Mouse (Mus musculus) CH12.LX (cell line): Measurements from ENCODE around the gene Alpi. TPM values are rescaled to one million over a fixed set of nuclear protein-coding genes. Genes with fewer than 3 reads are reported as not detected.

ENCODE experiments used
- DNase-seq: peaks from one replicate; pipeline ENCODE4 v3.0.0-alpha.2; 2013; ENCODE audit errors: extremely low read depth
- H3K27ac ChIP-seq: 2 replicates; pipeline ENCODE4 v1.5.1; 2012; ENCODE audit warnings: low read depth, mild to moderate bottlenecking, control low read depth, moderate library complexity; ENCODE audit not compliant: insufficient read depth
- H3K27me3 ChIP-seq: replicated peaks from 2 replicates; pipeline ENCODE3; 2012; ENCODE audit warnings: inconsistent platforms
- H3K36me3 ChIP-seq, 2 experiments: replicated peaks in 1 of 2; 2 replicates each; pipeline versions ENCODE3 to v1.6.1; 2012; ENCODE audit warnings: inconsistent platforms in 1 of 2, low read length in 1 of 2, mild to moderate bottlenecking in 1 of 2, mixed read lengths in 1 of 2, moderate library complexity in 1 of 2; ENCODE audit not compliant: control insufficient read depth in 1 of 2, insufficient read depth in 1 of 2
- H3K4me1 ChIP-seq, 2 experiments: 2 replicates each; pipeline ENCODE4 v1.6.1; 2012; ENCODE audit warnings: inconsistent platforms in 1 of 2, moderate library complexity in 1 of 2; ENCODE audit not compliant: insufficient read depth in 2 of 2, control insufficient read depth in 1 of 2
- H3K4me2 ChIP-seq: 2 replicates; pipeline ENCODE4 v1.6.1; 2012; ENCODE audit warnings: low read depth, mild to moderate bottlenecking, control low read depth; ENCODE audit not compliant: poor library complexity, insufficient read depth, severe bottlenecking
- H3K4me3 ChIP-seq, 3 experiments: fragments of 150-350 bp in 1 of 3; sonication (generic) in 1 of 3; replicated peaks in 1 of 3; 2 replicates each; pipeline versions ENCODE3 to v1.5.1; 2011 to 2012; ENCODE audit warnings: low read depth in 2 of 3, low read length in 2 of 3, mild to moderate bottlenecking in 2 of 3, moderate library complexity in 2 of 3, control low read depth in 1 of 3, improper control_type of control experiment in 1 of 3, inconsistent platforms in 1 of 3, mixed read lengths in 1 of 3; ENCODE audit not compliant: poor library complexity in 1 of 3
- H3K79me2 ChIP-seq: replicated peaks from 2 replicates; pipeline ENCODE4 v1.6.1; 2012; ENCODE audit warnings: mild to moderate bottlenecking, moderate library complexity; ENCODE audit not compliant: control insufficient read depth, poor library complexity, insufficient read depth, severe bottlenecking; ENCODE audit errors: extremely low read depth
- H3K9ac ChIP-seq: 2 replicates; pipeline ENCODE4 v1.6.1; 2012; ENCODE audit warnings: low read depth, mild to moderate bottlenecking, control low read depth, moderate library complexity; ENCODE audit not compliant: insufficient read depth
- H3K9me3 ChIP-seq: replicated peaks from 2 replicates; pipeline ENCODE3; 2012; ENCODE audit warnings: low read length, inconsistent platforms, mixed read lengths
- BHLHE40 ChIP-seq: IDR thresholded peaks from 2 replicates; pipeline ENCODE4 v1.6.1; 2011; ENCODE audit warnings: mild to moderate bottlenecking, low read depth, low read length, improper control_type of control experiment
- CHD1 ChIP-seq: IDR thresholded peaks from 2 replicates; pipeline ENCODE4 v1.6.1; 2012; ENCODE audit warnings: low read depth, low read length, improper control_type of control experiment, inconsistent platforms
- E2F4 ChIP-seq: IDR thresholded peaks from 2 replicates; pipeline ENCODE4 v1.6.1; 2011; ENCODE audit warnings: low read depth, low read length, improper control_type of control experiment; ENCODE audit not compliant: insufficient replicate concordance
- ELF1 ChIP-seq: IDR thresholded peaks from 2 replicates; pipeline ENCODE4 v1.6.1; 2014; ENCODE audit warnings: low read depth, mild to moderate bottlenecking, inconsistent platforms, low read length, improper control_type of control experiment
- GABPA ChIP-seq: IDR thresholded peaks from 2 replicates; pipeline ENCODE4 v1.6.1; 2012; ENCODE audit warnings: low read depth, low read length, improper control_type of control experiment, inconsistent platforms; ENCODE audit not compliant: insufficient replicate concordance
- HCFC1 ChIP-seq: IDR thresholded peaks from 2 replicates; pipeline ENCODE4 v1.6.1; 2012; ENCODE audit warnings: low read depth, mild to moderate bottlenecking, inconsistent platforms, low read length, improper control_type of control experiment
- IRF4 ChIP-seq: IDR thresholded peaks from 2 replicates; pipeline ENCODE4 v1.6.1; 2014; ENCODE audit warnings: low read depth, mild to moderate bottlenecking, inconsistent platforms, low read length, improper control_type of control experiment
- JUN ChIP-seq: IDR thresholded peaks from 2 replicates; pipeline ENCODE4 v1.6.1; 2011; ENCODE audit warnings: low read depth, mild to moderate bottlenecking, low read length, improper control_type of control experiment, moderate library complexity; ENCODE audit not compliant: insufficient read depth
- JUND ChIP-seq: conservative IDR thresholded peaks from 2 replicates; pipeline ENCODE4 v1.6.1; 2011; ENCODE audit warnings: low read depth, low read length, improper control_type of control experiment
- MAX ChIP-seq: IDR thresholded peaks from 2 replicates; pipeline ENCODE4 v1.6.1; 2011; ENCODE audit warnings: low read length, improper control_type of control experiment
- MAZ ChIP-seq: IDR thresholded peaks from 2 replicates; pipeline ENCODE4 v1.6.1; 2012; ENCODE audit warnings: low read depth, mild to moderate bottlenecking, inconsistent platforms, low read length, improper control_type of control experiment, moderate library complexity
- MXI1 ChIP-seq: IDR thresholded peaks from 2 replicates; pipeline ENCODE4 v1.6.1; 2011; ENCODE audit warnings: mild to moderate bottlenecking, low read depth, low read length, improper control_type of control experiment
- NELFE ChIP-seq: IDR thresholded peaks from 2 replicates; pipeline ENCODE4 v1.6.1; 2011; ENCODE audit warnings: low read depth, low read length, improper control_type of control experiment
- PAX5 ChIP-seq: IDR thresholded peaks from 2 replicates; pipeline ENCODE4 v1.6.1; 2012; ENCODE audit warnings: low read length, inconsistent platforms, mixed read lengths
- POLR2A ChIP-seq: IDR thresholded peaks from 2 replicates; pipeline ENCODE4 v1.6.1; 2011; ENCODE audit warnings: low read depth, mild to moderate bottlenecking, improper control_type of control experiment, low read length
- RAD21 ChIP-seq: IDR thresholded peaks from 2 replicates; pipeline ENCODE4 v1.6.1; 2011; ENCODE audit warnings: low read depth, mild to moderate bottlenecking, low read length, improper control_type of control experiment, moderate library complexity
- RCOR1 ChIP-seq: conservative IDR thresholded peaks from 2 replicates; pipeline ENCODE4 v1.6.1; 2012; ENCODE audit warnings: low read depth, mild to moderate bottlenecking, inconsistent platforms, low read length, improper control_type of control experiment
- SIN3A ChIP-seq: IDR thresholded peaks from 2 replicates; pipeline ENCODE4 v1.6.1; 2012; ENCODE audit warnings: low read length, improper control_type of control experiment, inconsistent platforms
- SMC3 ChIP-seq: IDR thresholded peaks from 2 replicates; pipeline ENCODE4 v1.6.1; 2011; ENCODE audit warnings: low read depth, low read length, improper control_type of control experiment
- TCF12 ChIP-seq: IDR thresholded peaks from 2 replicates; pipeline ENCODE4 v1.6.1; 2014; ENCODE audit warnings: low read depth, mild to moderate bottlenecking, inconsistent platforms, low read length, improper control_type of control experiment
- USF1 ChIP-seq: IDR thresholded peaks from 2 replicates; pipeline ENCODE4 v1.6.1; 2014; ENCODE audit warnings: low read depth, mild to moderate bottlenecking, inconsistent platforms, low read length, improper control_type of control experiment
- USF2 ChIP-seq: conservative IDR thresholded peaks from 2 replicates; pipeline ENCODE4 v1.6.1; 2011; ENCODE audit warnings: low read depth, low read length, improper control_type of control experiment
- ZC3H11A ChIP-seq: IDR thresholded peaks from 2 replicates; pipeline ENCODE4 v1.6.1; 2012; ENCODE audit warnings: low read depth, mild to moderate bottlenecking, inconsistent platforms, low read length, improper control_type of control experiment
- dilution Hi-C: fragments of 300-500 bp; cut with MboI; formaldehyde crosslinking; loops from 2 replicates; pipeline ENCODE4 v1.14.3; 2020; ENCODE audit warnings: low sequenced_read_pairs; ENCODE audit not compliant: extremely low pct_unique_long_range_greater_than_20kb, extremely low pct_ligation_motif_present
- in situ Hi-C: fragments of 300-500 bp; cut with MboI; formaldehyde crosslinking; loops from 3 replicates; pipeline ENCODE4 v1.14.3; 2019; ENCODE audit warnings: low sequenced_read_pairs, low pct_ligation_motif_present, low pct_unique_long_range_greater_than_20kb, mixed read lengths
- polyA plus RNA-seq: library from polyadenylated mRNA; unstranded; fragments of >175 nt; gene quantifications from 2 replicates; pipeline ENCODE4 v1.2.1, GENCODE M21; 2012; ENCODE audit warnings: low read depth; ENCODE audit not compliant: insufficient read length
- total RNA-seq, 2 experiments: library from RNA; depleted of rRNA; stranded (reverse); fragments of 300-350 nt in 1 of 2; fragments of >200 nt in 1 of 2; gene quantifications; 2 replicates each; pipeline ENCODE4 v1.2.3; 2012 to 2014

Alpi gene
- total and polyA plus RNA-seq, 3 experiments, result not detected

GRCm38 (mm10) chr1:87095642-87096041, 5.8 kb downstream of the Alpi start:
- no peak for DNase-seq
- Histone ChIP-seq H3K79me2 (no peaks in the 10 kb centered on the region), H3K27me3 (peaks cover 51% of the 10 kb centered on the region), H3K4me2 (no peak overlapping the region), H3K9ac (no peak overlapping the region), H3K27ac (no peak overlapping the region), H3K9me3 (no peaks in the 10 kb centered on the region), H3K4me3 (no peak overlapping the region)
- dilution Hi-C loops, result no loop called here
- TF ChIP-seq NELFE, result no peak
- TF ChIP-seq MXI1, result no peak
- TF ChIP-seq TCF12, result no peak
- no peak for TF ChIP-seq RAD21
- TF ChIP-seq, all 38 proteins: peak for 0
- H3K36me3 ChIP-seq, result no peaks in the 10 kb centered on the region
- H3K4me1 ChIP-seq, result peaks cover 4% of the 10 kb centered on the region in 2 experiments; a peak in 2 of 4 replicates
- in situ Hi-C loops, result no loop called here

- Histone ChIP-seq H3K27me3 (peaks cover 5% of the 10 kb centered on the region), H3K36me3 (no peaks in the 10 kb centered on the region), H3K9ac (no peak within 1 kb of the TSS), H3K79me2 (no peaks in the 10 kb centered on the region), H3K4me3 (no peak within 1 kb of the TSS), H3K27ac (no peak within 1 kb of the TSS), H3K9me3 (no peaks in the 10 kb centered on the region), H3K4me2 (no peak within 1 kb of the TSS), H3K4me1 (no peaks in the 10 kb centered on the region)
- no peak for DNase-seq
- in situ Hi-C loops, result no loop called here
- dilution Hi-C loops, result no loop called here
- TF ChIP-seq TCF12 (no peak), ZC3H11A (no peak), USF2 (no peak), MAX (no peak), JUND (no peak), SIN3A (no peak), GABPA (no peak), PAX5 (no peak), HCFC1 (no peak)
These were observed 11.6 kb downstream of the Alpi start, which contains the start of gene Alppl2 for GRCm38 (mm10) chr1:87089828-87090227. Gene Alppl2, minus strand, starts transcription at chr1:87089928.

- no peak overlapping the region for H3K4me2 ChIP-seq
- H3K27ac ChIP-seq, result no peak overlapping the region
- in situ Hi-C loops, result no loop called here
- H3K9ac ChIP-seq, result no peak overlapping the region
- dilution Hi-C loops, result no loop called here
- no peak overlapping the region for H3K4me3 ChIP-seq
- no peak for TF ChIP-seq POLR2A
- TF ChIP-seq HCFC1, result no peak
- no peak for TF ChIP-seq ELF1
- TF ChIP-seq MAX, result no peak
- no peak for TF ChIP-seq SMC3
- no peak for TF ChIP-seq MAZ
- TF ChIP-seq PAX5, result no peak
- TF ChIP-seq IRF4, result no peak
- no peak for TF ChIP-seq JUN
- no peak for TF ChIP-seq E2F4
- TF ChIP-seq RCOR1, result no peak
- TF ChIP-seq NELFE, result no peak
- TF ChIP-seq CHD1, result no peak
- no peak for TF ChIP-seq USF2
- no peak for TF ChIP-seq SIN3A
- no peak for TF ChIP-seq USF1
- no peak for TF ChIP-seq BHLHE40
- TF ChIP-seq MXI1, result no peak
- DNase-seq, result no peak
- no peaks in the 10 kb centered on the region for H3K4me1 ChIP-seq
- H3K79me2 ChIP-seq, result no peaks in the 10 kb centered on the region
- H3K9me3 ChIP-seq, result no peaks in the 10 kb centered on the region
- peaks cover 2% of the 10 kb centered on the region for H3K27me3 ChIP-seq
- no peaks in the 10 kb centered on the region for H3K36me3 ChIP-seq
These were observed 12.2 kb downstream of the Alpi start for GRCm38 (mm10) chr1:87089251-87089650.
